Mouse (Mus musculus) ES-Bruce4 (cell line): ENCODE measurements around the gene Mlx. TPM values are rescaled to one million over a fixed set of nuclear protein-coding genes. Genes with fewer than 3 reads are reported as not detected.

Source experiments
- H3K27ac ChIP-seq: 2 replicates; pipeline ENCODE4 v1.5.1; 2012; ENCODE audit warnings: low read length, inconsistent platforms; ENCODE audit not compliant: insufficient read depth
- H3K27me3 ChIP-seq: 2 replicates; pipeline ENCODE4 v1.6.1; 2012; ENCODE audit warnings: mild to moderate bottlenecking, low read length, inconsistent platforms; ENCODE audit not compliant: control insufficient read depth, poor library complexity, insufficient read depth, severe bottlenecking
- H3K36me3 ChIP-seq: 2 replicates; pipeline ENCODE4 v1.6.1; 2012; ENCODE audit warnings: inconsistent platforms, mild to moderate bottlenecking, low read length, moderate library complexity; ENCODE audit not compliant: control insufficient read depth, poor library complexity, insufficient read depth, severe bottlenecking
- H3K4me1 ChIP-seq: one replicate; pipeline ENCODE4 v1.8.1; 2011; ENCODE audit warnings: low read length; ENCODE audit not compliant: control insufficient read depth, insufficient read depth
- H3K4me3 ChIP-seq: 2 replicates; pipeline ENCODE4 v1.5.1; 2011; ENCODE audit warnings: low read depth, mild to moderate bottlenecking, low read length
- H3K9ac ChIP-seq: 2 replicates; pipeline ENCODE4 v1.6.1; 2012; ENCODE audit warnings: low read depth, mild to moderate bottlenecking, inconsistent platforms; ENCODE audit not compliant: poor library complexity, severe bottlenecking
- H3K9me3 ChIP-seq: replicated peaks from 2 replicates; pipeline ENCODE4 v1.6.1; 2012; ENCODE audit warnings: mild to moderate bottlenecking, low read length, inconsistent platforms; ENCODE audit not compliant: control insufficient read depth, poor library complexity, insufficient read depth, severe bottlenecking
- CTCF ChIP-seq: IDR thresholded peaks from one replicate; pipeline ENCODE4 v1.8.1; 2011; ENCODE audit warnings: low read depth, low read length
- EP300 ChIP-seq: IDR thresholded peaks from 2 replicates; pipeline ENCODE4 v1.6.1; 2011; ENCODE audit warnings: low read depth, low read length; ENCODE audit not compliant: insufficient read depth
- POLR2A ChIP-seq: IDR thresholded peaks from one replicate; pipeline ENCODE4 v1.8.1; 2011; ENCODE audit warnings: low read length; ENCODE audit not compliant: insufficient read depth
- polyA plus RNA-seq: library from polyadenylated mRNA; stranded (reverse); fragments of >200 nt; gene quantifications from 2 replicates; pipeline ENCODE4 v1.2.4, GENCODE M21; 2011; ENCODE audit warnings: low read depth; ENCODE audit not compliant: missing spikeins, insufficient read depth, insufficient read length

Gene Mlx
- polyA plus RNA-seq, 1 experiment: 40.5 TPM

DNA sequence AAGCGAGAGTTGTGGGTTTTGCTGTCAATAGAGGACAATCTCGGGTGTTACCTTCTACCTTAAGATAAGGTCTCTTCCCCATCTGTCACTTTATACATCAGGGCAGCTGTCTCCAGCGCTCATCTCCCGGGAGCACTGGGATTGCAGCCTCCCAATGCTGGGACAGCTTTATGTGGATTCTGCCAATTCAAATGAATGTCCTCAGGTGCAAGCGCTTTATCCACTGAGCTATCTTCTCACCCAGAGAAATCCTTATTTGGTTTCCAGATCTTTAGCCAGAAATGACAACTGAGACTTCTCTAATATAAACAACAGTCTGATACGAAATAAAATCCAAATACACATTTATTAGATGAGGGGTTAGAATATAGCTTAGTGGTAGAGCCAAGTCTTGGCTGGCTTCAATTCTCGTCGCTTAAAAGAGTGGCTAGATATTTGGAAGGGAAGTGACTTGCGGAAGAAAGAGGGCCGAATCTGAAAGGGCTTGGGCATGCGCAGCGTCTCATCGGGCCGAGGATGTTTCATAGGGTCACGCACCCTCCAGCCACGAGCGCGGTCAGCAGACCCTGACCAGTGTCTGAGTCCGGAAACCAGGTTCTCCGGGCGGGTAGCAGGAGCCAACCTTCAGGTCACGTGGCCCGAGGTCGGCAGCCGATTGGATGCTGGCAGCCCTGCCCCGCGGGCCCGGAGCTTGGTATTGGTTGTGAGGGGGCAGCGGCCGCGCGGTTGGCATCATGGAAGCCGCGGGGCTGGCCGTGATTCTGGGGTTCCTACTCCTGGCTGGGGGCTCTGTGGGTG lies 17.5 kb upstream of the Mlx start, which contains the start of gene Naglu:
TSS of gene Naglu (plus strand) at position 622 of the 798 bp plus-strand sequence.
- no peak within 1 kb of the TSS for H3K27ac ChIP-seq
- H3K4me1 ChIP-seq: no peaks in the 10 kb centered on the region
- TF ChIP-seq EP300: no peak; the same call in 1 of the 2 replicates
- no peak for TF ChIP-seq CTCF
- peak; percentile 47 for TF ChIP-seq POLR2A
- H3K27me3 ChIP-seq: no peaks in the 10 kb centered on the region
- H3K9me3 ChIP-seq: no peaks in the 10 kb centered on the region
- no peaks in the 10 kb centered on the region for H3K36me3 ChIP-seq
- H3K4me3 ChIP-seq: peak within 1 kb of the TSS; percentile 81
- peak within 1 kb of the TSS; percentile 77 for H3K9ac ChIP-seq

DNA sequence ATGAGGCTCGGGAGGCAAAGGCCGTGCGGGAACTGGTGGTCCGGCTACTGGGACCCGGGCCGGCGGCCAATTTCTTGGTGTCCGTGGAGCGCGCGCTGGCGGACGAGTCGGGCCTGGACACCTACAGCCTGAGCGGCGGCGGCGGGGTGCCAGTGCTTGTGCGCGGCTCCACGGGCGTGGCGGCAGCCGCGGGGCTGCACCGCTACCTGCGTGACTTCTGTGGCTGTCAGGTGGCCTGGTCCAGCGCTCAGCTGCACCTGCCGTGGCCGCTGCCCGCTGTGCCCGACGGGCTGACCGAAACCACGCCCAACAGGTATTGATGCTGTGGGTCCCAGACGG lies 16.9 kb upstream of the Mlx start:
- no peaks in the 10 kb centered on the region for H3K4me1 ChIP-seq
- no peaks in the 10 kb centered on the region for H3K9me3 ChIP-seq
- no peaks in the 10 kb centered on the region for H3K27me3 ChIP-seq
- H3K4me3 ChIP-seq: peak overlapping the region; percentile 81
- H3K27ac ChIP-seq: no peak overlapping the region
- peak overlapping the region; percentile 77 for H3K9ac ChIP-seq
- H3K36me3 ChIP-seq: no peaks in the 10 kb centered on the region
- TF ChIP-seq EP300 (no peak), POLR2A (no peak), CTCF (no peak)

DNA sequence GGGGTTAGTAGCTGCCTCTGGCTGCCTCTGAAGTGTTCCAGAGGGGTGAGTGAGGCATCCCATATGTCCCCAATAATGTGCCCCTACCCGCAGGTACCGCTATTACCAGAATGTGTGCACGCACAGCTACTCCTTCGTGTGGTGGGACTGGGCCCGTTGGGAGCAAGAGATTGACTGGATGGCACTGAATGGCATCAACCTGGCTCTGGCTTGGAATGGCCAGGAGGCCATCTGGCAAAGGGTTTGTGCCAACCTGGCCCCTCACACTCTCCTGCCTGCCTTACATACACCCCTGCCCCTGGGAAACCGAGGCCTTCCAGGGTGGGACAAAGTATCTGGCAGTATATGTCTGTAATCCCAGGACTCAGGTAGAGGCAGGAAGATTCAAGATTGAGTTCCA lies 16.1 kb upstream of the Mlx start:
- Histone ChIP-seq H3K9ac (no peak overlapping the region), H3K4me1 (no peaks in the 10 kb centered on the region), H3K4me3 (no peak overlapping the region), H3K9me3 (no peaks in the 10 kb centered on the region), H3K27me3 (no peaks in the 10 kb centered on the region), H3K27ac (no peak overlapping the region), H3K36me3 (no peaks in the 10 kb centered on the region)
- TF ChIP-seq POLR2A (no peak), EP300 (no peak), CTCF (no peak)

DNA sequence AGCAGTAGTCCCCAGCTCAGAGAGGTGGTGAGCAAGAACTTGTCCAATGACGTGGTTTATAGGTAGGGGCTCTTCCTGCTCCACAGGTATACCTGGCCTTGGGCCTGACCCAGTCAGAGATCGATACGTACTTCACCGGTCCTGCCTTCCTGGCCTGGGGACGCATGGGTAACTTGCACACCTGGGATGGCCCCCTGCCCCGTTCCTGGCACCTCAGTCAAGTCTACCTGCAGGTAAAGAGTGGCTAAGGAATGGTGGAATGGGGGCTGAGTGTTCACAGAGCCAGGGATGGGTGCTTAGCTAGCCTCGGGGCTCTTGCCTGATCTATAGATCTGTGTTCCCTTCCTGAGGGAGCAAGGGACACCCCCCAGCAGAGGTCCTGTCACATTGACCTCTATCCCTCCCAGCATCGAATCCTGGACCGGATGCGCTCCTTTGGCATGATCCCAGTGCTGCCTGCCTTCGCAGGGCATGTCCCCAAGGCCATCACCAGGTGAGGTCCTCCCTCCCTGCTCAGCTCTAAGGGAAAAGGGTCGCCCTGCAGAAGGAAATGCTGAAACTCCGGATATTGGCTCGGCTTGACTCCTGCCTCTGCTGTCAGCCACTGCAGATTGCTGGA lies 15.2 kb upstream of the Mlx start:
- TF ChIP-seq CTCF: no peak
- no peak for TF ChIP-seq EP300
- TF ChIP-seq POLR2A: no peak
- H3K4me3 ChIP-seq: no peak overlapping the region
- no peaks in the 10 kb centered on the region for H3K36me3 ChIP-seq
- H3K4me1 ChIP-seq: no peaks in the 10 kb centered on the region
- no peak overlapping the region for H3K9ac ChIP-seq
- H3K9me3 ChIP-seq: no peaks in the 10 kb centered on the region
- no peak overlapping the region for H3K27ac ChIP-seq
- H3K27me3 ChIP-seq: no peaks in the 10 kb centered on the region

DNA sequence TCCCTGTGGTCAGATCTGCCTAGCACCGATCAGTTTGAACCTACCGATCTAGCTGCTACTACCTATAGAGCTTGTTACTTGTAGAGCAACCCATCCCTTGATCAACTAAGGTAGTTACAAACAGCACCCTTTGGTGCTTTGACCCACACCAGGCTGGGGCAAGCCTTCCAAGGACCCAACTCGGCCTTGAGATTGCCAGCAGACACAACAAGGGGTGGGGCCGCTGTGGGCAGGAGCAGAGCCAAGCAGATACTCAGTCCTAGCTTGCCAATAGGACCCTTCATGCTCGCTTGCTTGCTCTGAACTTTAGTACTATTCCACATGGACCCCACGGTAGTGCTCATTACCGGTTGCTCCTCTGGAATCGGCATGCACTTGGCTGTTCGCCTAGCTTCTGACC lies 9.0 kb upstream of the Mlx start, which contains the start of gene Hsd17b1:
TSS of gene Hsd17b1 (plus strand) at position 291 of the 400 bp plus-strand sequence.
- Histone ChIP-seq H3K9ac (peak within 1 kb of the TSS; percentile 33), H3K27ac (no peak within 1 kb of the TSS), H3K27me3 (0 out of 2 replicates have a peak, but pooled peaks cover 2% of the 10 kb centered on the region), H3K9me3 (no peaks in the 10 kb centered on the region), H3K36me3 (no peaks in the 10 kb centered on the region), H3K4me1 (no peaks in the 10 kb centered on the region), H3K4me3 (peak within 1 kb of the TSS; percentile 60)
- TF ChIP-seq POLR2A (no peak), EP300 (no peak), CTCF (no peak)

DNA sequence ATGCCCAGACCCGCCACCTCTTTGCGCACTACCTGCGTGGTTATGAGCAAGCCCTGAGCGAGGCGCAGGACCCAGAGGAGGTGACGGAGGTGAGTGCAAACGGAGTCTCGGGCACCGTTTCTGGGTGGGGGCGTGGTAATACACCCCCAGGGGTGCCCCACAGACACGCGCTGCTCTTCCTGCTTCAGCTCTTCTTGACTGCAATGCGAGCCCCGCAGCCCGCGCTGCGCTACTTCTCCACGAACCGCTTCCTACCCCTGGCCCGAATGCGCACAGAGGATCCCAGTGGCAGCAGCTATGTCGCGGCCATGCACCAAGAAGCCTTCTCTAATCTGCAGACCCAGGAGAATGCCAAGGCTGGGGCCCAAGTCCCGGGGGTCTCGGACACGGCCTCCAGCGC lies 7.3 kb upstream of the Mlx start:
- peak overlapping the region; percentile 33 for H3K9ac ChIP-seq
- H3K4me1 ChIP-seq: peaks cover 2% of the 10 kb centered on the region
- no peaks in the 10 kb centered on the region for H3K36me3 ChIP-seq
- H3K4me3 ChIP-seq: peak overlapping the region; percentile 60
- TF ChIP-seq POLR2A (no peak), EP300 (no peak), CTCF (no peak)
- H3K27ac ChIP-seq: no peak overlapping the region
- no peaks in the 10 kb centered on the region for H3K9me3 ChIP-seq
- H3K27me3 ChIP-seq: 0 out of 2 replicates have a peak, but pooled peaks cover 2% of the 10 kb centered on the region
